Mouse (Mus musculus) megakaryocyte, embryonic 14.5 days (primary cell): ENCODE results near the gene Ston1.

Experiments
- FLI1 ChIP-seq: IDR thresholded peaks from 2 replicates; pipeline ENCODE4 v1.6.1; 2012; ENCODE audit warnings: low read length, inconsistent platforms, mixed read lengths
- GATA1 ChIP-seq: IDR thresholded peaks from 3 replicates; pipeline ENCODE4 v1.6.1; 2012; ENCODE audit warnings: mixed read lengths, low read length, inconsistent platforms, borderline replicate concordance

DNA sequence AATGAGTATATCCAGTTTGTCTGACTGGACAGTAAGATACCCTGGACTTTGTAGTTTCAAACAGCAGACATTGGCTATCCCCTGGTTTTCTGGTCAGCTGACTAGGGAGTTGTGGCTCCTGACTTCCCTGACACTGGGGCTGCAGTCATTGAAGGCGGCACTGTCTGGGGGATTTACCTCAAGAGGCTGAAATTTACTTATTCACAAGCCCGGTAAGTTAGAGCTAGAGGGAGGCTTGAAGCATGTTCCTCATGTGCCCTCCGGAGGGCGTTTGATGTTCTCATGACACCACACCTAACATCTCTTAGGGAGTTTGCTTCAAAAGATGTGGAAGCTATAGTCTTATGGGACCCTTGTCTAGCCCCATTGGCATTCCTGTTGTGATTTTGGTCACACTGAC, 40.8 kb upstream of the Ston1 start:
- TF ChIP-seq GATA1, result no peak
- TF ChIP-seq FLI1, result no peak
